Mouse (Mus musculus) bone marrow, adult 2 months (tissue): ENCODE data around the gene Ndufc2.

Experiments used
- CTCF ChIP-seq: fragments of 200-500 bp; IDR thresholded peaks from 2 replicates; pipeline ENCODE4 v1.5.1; 2011; ENCODE audit warnings: low read length, control low read depth; ENCODE audit not compliant: control insufficient read depth, insufficient read depth
- POLR2A ChIP-seq: fragments of 200-500 bp; IDR thresholded peaks from 2 replicates; pipeline ENCODE4 v1.6.1; 2011; ENCODE audit warnings: low read depth, mild to moderate bottlenecking, control low read depth, low read length, borderline replicate concordance; ENCODE audit not compliant: control insufficient read depth

GRCm38 (mm10) chr7:97375906-97376305, 23.9 kb upstream of the Ndufc2 start:
- no peak for TF ChIP-seq CTCF
- TF ChIP-seq POLR2A: no peak
